16 mouse cellular contexts compared by ENCODE assay signal in the genomic region with DNA sequence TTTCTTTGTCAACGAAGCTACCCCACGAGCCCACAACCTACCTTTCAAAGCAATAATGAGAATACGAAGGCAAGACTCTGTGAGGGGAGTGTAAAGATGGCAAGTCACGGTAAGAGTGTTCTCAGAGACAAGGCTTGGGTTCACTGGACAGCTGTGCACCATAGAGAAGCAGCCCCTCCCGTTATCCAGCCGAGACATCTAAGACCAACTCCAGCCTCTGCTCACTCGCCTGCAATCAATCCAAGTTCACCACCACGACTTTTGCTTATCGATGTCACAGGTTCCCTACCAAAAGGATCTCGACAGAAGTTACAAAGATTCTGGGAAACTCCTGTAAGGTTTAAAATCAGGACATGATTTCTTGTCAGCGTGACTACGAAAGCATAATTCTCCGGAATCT.
"Had no signal": no experiment of that assay in that cellular context is flagged by ENCODE, and none has a peak within 500 bp of the region (broad histone marks: within the 10 kb centered on the region; RNA-seq: fewer than 3 reads in every experiment).

No protein-coding gene starts in this region.

- H3K4me3 ChIP-seq: neural tube, embryonic 13.5 days; neural tube, embryonic 15.5 days; stomach, embryonic 15.5 days had no signal

- H3K9me3 ChIP-seq: neural tube, embryonic 15.5 days; stomach, embryonic 15.5 days had no signal

- H3K36me3 ChIP-seq: stomach, embryonic 15.5 days had no signal

- DNase-seq: retina, postnatal 1 day; right cerebral cortex, adult 18-20 months; right cerebral cortex, postnatal 14 days; right cerebral cortex, postnatal 25 days; right cerebral cortex, postnatal 4 days; spleen, adult 18-20 months; thymus, adult 18-20 months; thymus, adult 2 months; thymus, postnatal 14 days; thymus, postnatal 25 days; thymus, postnatal 36 days; thymus, postnatal 4 days had no signal

- H3K27ac ChIP-seq: neural tube, embryonic 13.5 days; neural tube, embryonic 15.5 days; stomach, embryonic 15.5 days; stomach, postnatal 0 days had no signal

- H3K4me1 ChIP-seq: neural tube, embryonic 13.5 days; neural tube, embryonic 15.5 days; stomach, embryonic 15.5 days had no signal

- H3K27me3 ChIP-seq: neural tube, embryonic 13.5 days; neural tube, embryonic 15.5 days; stomach, embryonic 15.5 days had no signal

- H3K9ac ChIP-seq: neural tube, embryonic 13.5 days; neural tube, embryonic 15.5 days; stomach, embryonic 15.5 days had no signal

- H3K4me2 ChIP-seq: neural tube, embryonic 13.5 days; neural tube, embryonic 15.5 days; stomach, embryonic 15.5 days had no signal
